Mouse (Mus musculus) hindbrain, embryonic 16.5 days (tissue): Measurements from ENCODE around the gene Dcun1d4. TPM values are rescaled to one million over a fixed set of nuclear protein-coding genes. Genes with fewer than 3 reads are reported as not detected.

Experiments
- ATAC-seq: fragments of 200-750 bp; cut with Nextera tagmentation; 2 replicates; pipeline ENCODE4 v1.8.0; 2017; ENCODE audit warnings: moderate TSS enrichment, moderate library complexity
- H3K27ac ChIP-seq: fragments of 300-500 bp; sonication (generic); 2 replicates; pipeline ENCODE4 v1.5.1; 2014; ENCODE audit warnings: low read depth, mild to moderate bottlenecking, control low read depth, low read length, moderate library complexity
- H3K27me3 ChIP-seq: fragments of 300-500 bp; sonication (generic); replicated peaks from 2 replicates; pipeline ENCODE4 v1.6.1; 2014; ENCODE audit warnings: low read length; ENCODE audit not compliant: control insufficient read depth, insufficient read depth
- H3K36me3 ChIP-seq: fragments of 300-500 bp; sonication (generic); 2 replicates; pipeline ENCODE4 v1.6.1; 2014; ENCODE audit warnings: mild to moderate bottlenecking, low read length, moderate library complexity, mixed read lengths; ENCODE audit not compliant: control insufficient read depth, insufficient read depth
- H3K4me1 ChIP-seq: fragments of 300-500 bp; sonication (generic); 2 replicates; pipeline ENCODE4 v1.6.1; 2014; ENCODE audit warnings: low read depth, low read length; ENCODE audit not compliant: control insufficient read depth, insufficient read depth
- H3K4me2 ChIP-seq: fragments of 300-500 bp; sonication (generic); 2 replicates; pipeline ENCODE4 v1.6.1; 2014; ENCODE audit warnings: mild to moderate bottlenecking, low read length, control low read depth, moderate library complexity
- H3K4me3 ChIP-seq: fragments of 300-500 bp; sonication (generic); 2 replicates; pipeline ENCODE4 v1.5.1; 2014; ENCODE audit warnings: mild to moderate bottlenecking, low read length, control low read depth, moderate library complexity
- H3K9ac ChIP-seq: fragments of 300-500 bp; sonication (generic); 2 replicates; pipeline ENCODE4 v1.6.1; 2014; ENCODE audit warnings: low read depth, mild to moderate bottlenecking, control low read depth, low read length, moderate library complexity
- H3K9me3 ChIP-seq: fragments of 300-500 bp; sonication (generic); 2 replicates; pipeline ENCODE4 v1.6.1; 2014; ENCODE audit warnings: mild to moderate bottlenecking, low read length, moderate library complexity; ENCODE audit not compliant: control insufficient read depth
- WGBS: fragments of 180-500 bp; shearing (Covaris S2); extraction: QIAGEN DNeasy Blood & Tissue Kit; methylation state at CpG from one replicate; pipeline ENCODE4 v1.1.7; 2014; 5-methylcytosine and 5-hydroxymethylcytosine counted together
- polyA plus RNA-seq: library from polyadenylated mRNA; unstranded; fragments of >200 nt; fragmentation: Nextera tagmentation; extraction: Ambion mirVana; gene quantifications from 2 replicates; pipeline ENCODE4 v1.2.1, GENCODE M21; 2015

The Dcun1d4 gene
- polyA plus RNA-seq, 1 experiment from 2014 or later = 44.8 TPM

- H3K4me1 ChIP-seq = peaks cover 2% of the 10 kb centered on the region
- H3K4me2 ChIP-seq = no peak overlapping the region
- ATAC-seq = no peak
- no peaks in the 10 kb centered on the region for H3K27me3 ChIP-seq
- H3K4me3 ChIP-seq = no peak overlapping the region
- peaks cover 10% of the 10 kb centered on the region for H3K36me3 ChIP-seq
- no peak overlapping the region for H3K9ac ChIP-seq
- WGBS = 98% methylated on average over 2 of the region's 2 CpGs
- no peak overlapping the region for H3K27ac ChIP-seq
- no peaks in the 10 kb centered on the region for H3K9me3 ChIP-seq
These were observed 33.4 kb downstream of the Dcun1d4 start for GRCm38 (mm10) chr5:73514202-73514601.

GRCm38 (mm10) chr5:73517299-73517698, 36.5 kb downstream of the Dcun1d4 start:
- H3K4me1 ChIP-seq = no peaks in the 10 kb centered on the region
- no peaks in the 10 kb centered on the region for H3K9me3 ChIP-seq
- H3K4me2 ChIP-seq = no peak overlapping the region
- H3K27ac ChIP-seq = no peak overlapping the region
- WGBS = 93% methylated on average over 5 of the region's 5 CpGs
- H3K27me3 ChIP-seq = no peaks in the 10 kb centered on the region
- H3K4me3 ChIP-seq = no peak overlapping the region
- ATAC-seq = no peak
- H3K9ac ChIP-seq = no peak overlapping the region
- H3K36me3 ChIP-seq = 0 out of 2 replicates have a peak, but pooled peaks cover 3% of the 10 kb centered on the region

GRCm38 (mm10) chr5:73518424-73519211, 37.8 kb downstream of the Dcun1d4 start:
- H3K4me3 ChIP-seq = no peak overlapping the region
- H3K4me2 ChIP-seq = no peak overlapping the region
- no peaks in the 10 kb centered on the region for H3K9me3 ChIP-seq
- H3K36me3 ChIP-seq = peaks cover 5% of the 10 kb centered on the region
- no peaks in the 10 kb centered on the region for H3K27me3 ChIP-seq
- WGBS = 94% methylated on average over 8 of the region's 8 CpGs
- H3K27ac ChIP-seq = no peak overlapping the region
- ATAC-seq = no peak
- H3K4me1 ChIP-seq = no peaks in the 10 kb centered on the region
- H3K9ac ChIP-seq = no peak overlapping the region

GRCm38 (mm10) chr5:73520787-73521186, 40.0 kb downstream of the Dcun1d4 start:
- no peaks in the 10 kb centered on the region for H3K9me3 ChIP-seq
- peaks cover 13% of the 10 kb centered on the region for H3K36me3 ChIP-seq
- no peak overlapping the region for H3K4me2 ChIP-seq
- no peak overlapping the region for H3K9ac ChIP-seq
- no peak for ATAC-seq
- H3K27me3 ChIP-seq = no peaks in the 10 kb centered on the region
- 63% methylated on average over 4 of the region's 4 CpGs for whole genome bisulfite sequencing
- H3K4me3 ChIP-seq = no peak overlapping the region
- no peaks in the 10 kb centered on the region for H3K4me1 ChIP-seq
- H3K27ac ChIP-seq = no peak overlapping the region

- Histone ChIP-seq H3K27me3 (no peaks in the 10 kb centered on the region), H3K4me1 (no peaks in the 10 kb centered on the region), H3K4me3 (no peak overlapping the region), H3K36me3 (peaks cover 23% of the 10 kb centered on the region), H3K27ac (no peak overlapping the region), H3K9me3 (no peaks in the 10 kb centered on the region), H3K9ac (no peak overlapping the region), H3K4me2 (no peak overlapping the region)
- ATAC-seq = no peak
- 90% methylated on average over 10 of the region's 10 CpGs for WGBS
These were observed 42.4 kb downstream of the Dcun1d4 start for GRCm38 (mm10) chr5:73523227-73523626.

GRCm38 (mm10) chr5:73524300-73525000, 43.6 kb downstream of the Dcun1d4 start:
- Histone ChIP-seq H3K4me2 (no peak overlapping the region), H3K9me3 (no peaks in the 10 kb centered on the region), H3K27me3 (no peaks in the 10 kb centered on the region), H3K4me1 (no peaks in the 10 kb centered on the region), H3K9ac (no peak overlapping the region), H3K36me3 (peaks cover 23% of the 10 kb centered on the region), H3K4me3 (no peak overlapping the region), H3K27ac (no peak overlapping the region)
- WGBS = 88% methylated on average over 4 of the region's 4 CpGs
- ATAC-seq = no peak

GRCm38 (mm10) chr5:73532222-73532621, 51.4 kb downstream of the Dcun1d4 start:
- Histone ChIP-seq H3K36me3 (peaks cover 12% of the 10 kb centered on the region), H3K4me2 (no peak overlapping the region), H3K9me3 (no peaks in the 10 kb centered on the region), H3K4me1 (no peaks in the 10 kb centered on the region), H3K27me3 (no peaks in the 10 kb centered on the region), H3K9ac (no peak overlapping the region), H3K27ac (no peak overlapping the region), H3K4me3 (no peak overlapping the region)
- no peak for ATAC-seq
- WGBS = 85% methylated on average over 1 of the region's 1 CpGs

- no peaks in the 10 kb centered on the region for H3K4me1 ChIP-seq
- 86% methylated on average over 9 of the region's 9 CpGs for WGBS
- ATAC-seq = no peak
- no peaks in the 10 kb centered on the region for H3K9me3 ChIP-seq
- H3K27ac ChIP-seq = no peak overlapping the region
- H3K4me3 ChIP-seq = no peak overlapping the region
- no peaks in the 10 kb centered on the region for H3K27me3 ChIP-seq
- peaks cover 12% of the 10 kb centered on the region for H3K36me3 ChIP-seq
- no peak overlapping the region for H3K9ac ChIP-seq
- H3K4me2 ChIP-seq = no peak overlapping the region
These were observed 52.1 kb downstream of the Dcun1d4 start for GRCm38 (mm10) chr5:73532879-73533278.

- Histone ChIP-seq H3K27me3 (no peaks in the 10 kb centered on the region), H3K4me2 (no peak overlapping the region), H3K4me3 (no peak overlapping the region), H3K4me1 (no peaks in the 10 kb centered on the region; the same call in 1 of the 2 replicates), H3K9ac (no peak overlapping the region), H3K27ac (no peak overlapping the region), H3K36me3 (peaks cover 10% of the 10 kb centered on the region), H3K9me3 (no peaks in the 10 kb centered on the region)
- 95% methylated on average over 12 of the region's 12 CpGs for WGBS
- no peak for ATAC-seq
These were observed 56.9 kb downstream of the Dcun1d4 start for GRCm38 (mm10) chr5:73537669-73538068.
